Mouse (Mus musculus) forebrain, embryonic 11.5 days (tissue): ENCODE results near the gene Gzmm. TPM values are rescaled to one million over a fixed set of nuclear protein-coding genes. Genes with fewer than 3 reads are reported as not detected.

Experiments used
- ATAC-seq: fragments of 200-750 bp; cut with Nextera tagmentation; replicated peaks from 2 replicates; pipeline ENCODE4 v1.8.0; 2017; ENCODE audit warnings: moderate TSS enrichment; ENCODE audit not compliant: low FRiP score
- DNase-seq: peaks from one replicate; pipeline ENCODE4 v3.0.0-alpha.2; 2017; ENCODE audit warnings: low spot score
- H3K27ac ChIP-seq: fragments of 300-500 bp; sonication (generic); 2 replicates; pipeline ENCODE4 v1.5.1; 2014; ENCODE audit warnings: low read depth, low read length
- H3K27me3 ChIP-seq: fragments of 300-500 bp; sonication (generic); 2 replicates; pipeline ENCODE4 v1.6.1; 2014; ENCODE audit warnings: mild to moderate bottlenecking, low read length, mixed read lengths; ENCODE audit not compliant: control insufficient read depth, insufficient read depth
- H3K36me3 ChIP-seq: fragments of 300-500 bp; sonication (generic); 2 replicates; pipeline ENCODE4 v1.6.1; 2014; ENCODE audit warnings: mild to moderate bottlenecking, low read length, moderate library complexity, mixed read lengths; ENCODE audit not compliant: control insufficient read depth, insufficient read depth
- H3K4me1 ChIP-seq: fragments of 300-500 bp; sonication (generic); replicated peaks from 2 replicates; pipeline ENCODE4 v1.6.1; 2014; ENCODE audit warnings: low read length, mixed read lengths; ENCODE audit not compliant: control insufficient read depth, insufficient read depth
- H3K4me2 ChIP-seq: fragments of 300-500 bp; sonication (generic); 2 replicates; pipeline ENCODE4 v1.6.1; 2014; ENCODE audit warnings: low read depth, mild to moderate bottlenecking, low read length, moderate library complexity, mixed read lengths; ENCODE audit not compliant: severe bottlenecking
- H3K4me3 ChIP-seq: fragments of 300-500 bp; sonication (generic); 2 replicates; pipeline ENCODE4 v1.5.1; 2014; ENCODE audit warnings: low read depth, low read length
- H3K9ac ChIP-seq: fragments of 300-500 bp; sonication (generic); 2 replicates; pipeline ENCODE4 v1.6.1; 2014; ENCODE audit warnings: low read length
- H3K9me3 ChIP-seq: fragments of 300-500 bp; sonication (generic); 2 replicates; pipeline ENCODE4 v1.6.1; 2016; ENCODE audit warnings: low read length, mixed read lengths; ENCODE audit not compliant: control insufficient read depth
- WGBS: fragments of 180-500 bp; shearing (Covaris S2); extraction: QIAGEN DNeasy Blood & Tissue Kit; methylation state at CpG from one replicate; pipeline ENCODE4 v1.1.7; 2014; 5-methylcytosine and 5-hydroxymethylcytosine counted together
- polyA plus RNA-seq: library from polyadenylated mRNA; unstranded; fragments of >200 nt; fragmentation: Nextera tagmentation; extraction: Ambion mirVana; gene quantifications from 2 replicates; pipeline ENCODE4 v1.2.1, GENCODE M21; 2014

Gzmm gene
- polyA plus RNA-seq, 1 experiment from 2014 or later = 0.81 TPM

- H3K36me3 ChIP-seq = peaks cover 34% of the 10 kb centered on the region
- H3K9ac ChIP-seq = no peak overlapping the region
- H3K27ac ChIP-seq = no peak overlapping the region
- DNase-seq (no peak), ATAC-seq (no peak)
- no peak overlapping the region for H3K4me3 ChIP-seq
- H3K4me2 ChIP-seq = no peak overlapping the region
- 27% methylated on average over 50 of the region's 52 CpGs for WGBS
- peaks cover 2% of the 10 kb centered on the region; the same call in 1 of the 2 replicates for H3K27me3 ChIP-seq
- no peaks in the 10 kb centered on the region for H3K4me1 ChIP-seq
- peaks cover 7% of the 10 kb centered on the region; the same call in 1 of the 2 replicates for H3K9me3 ChIP-seq
These were observed 46.5 kb downstream of the Gzmm start for GRCm38 (mm10) chr10:79735361-79735760.

- H3K9me3 ChIP-seq = peaks cover 7% of the 10 kb centered on the region; the same call in 1 of the 2 replicates
- ATAC-seq = no peak
- WGBS = 94% methylated on average over 14 of the region's 14 CpGs
These were observed 47.9 kb downstream of the Gzmm start for GRCm38 (mm10) chr10:79736706-79737105.

GRCm38 (mm10) chr10:79738259-79738658 lies 49.4 kb downstream of the Gzmm start:
- H3K4me2 ChIP-seq = no peak overlapping the region
- ATAC-seq (no peak), DNase-seq (no peak)
- no peak overlapping the region for H3K27ac ChIP-seq
- no peaks in the 10 kb centered on the region for H3K4me1 ChIP-seq
- peaks cover 7% of the 10 kb centered on the region; the same call in 1 of the 2 replicates for H3K9me3 ChIP-seq
- whole genome bisulfite sequencing = 84% methylated on average over 10 of the region's 10 CpGs
- peaks cover 40% of the 10 kb centered on the region for H3K36me3 ChIP-seq
- H3K9ac ChIP-seq = no peak overlapping the region
- no peak overlapping the region for H3K4me3 ChIP-seq
- H3K27me3 ChIP-seq = peaks cover 2% of the 10 kb centered on the region; the same call in 1 of the 2 replicates

More at GRCm38 (mm10) chr10:79736706-79737105, 47.9 kb downstream of the Gzmm start:
- peaks cover 40% of the 10 kb centered on the region for H3K36me3 ChIP-seq
- H3K27me3 ChIP-seq = peaks cover 2% of the 10 kb centered on the region; the same call in 1 of the 2 replicates
- H3K9ac ChIP-seq = no peak overlapping the region
- no peaks in the 10 kb centered on the region for H3K4me1 ChIP-seq
- H3K4me2 ChIP-seq = no peak overlapping the region
- H3K27ac ChIP-seq = no peak overlapping the region
- no peak for DNase-seq
- H3K4me3 ChIP-seq = no peak overlapping the region

GRCm38 (mm10) chr10:79739234-79739633 lies 50.4 kb downstream of the Gzmm start:
- no peaks in the 10 kb centered on the region for H3K4me1 ChIP-seq
- no peak overlapping the region for H3K4me3 ChIP-seq
- H3K9me3 ChIP-seq = peaks cover 7% of the 10 kb centered on the region; the same call in 1 of the 2 replicates
- H3K27me3 ChIP-seq = peaks cover 2% of the 10 kb centered on the region; the same call in 1 of the 2 replicates
- DNase-seq (no peak), ATAC-seq (no peak)
- H3K36me3 ChIP-seq = peaks cover 40% of the 10 kb centered on the region
- WGBS = 96% methylated on average over 28 of the region's 28 CpGs
- H3K27ac ChIP-seq = no peak overlapping the region
- H3K4me2 ChIP-seq = no peak overlapping the region
- no peak overlapping the region for H3K9ac ChIP-seq

- Histone ChIP-seq H3K9me3 (peaks cover 7% of the 10 kb centered on the region; the same call in 1 of the 2 replicates), H3K27ac (no peak overlapping the region), H3K4me3 (no peak overlapping the region), H3K4me1 (peaks cover 4% of the 10 kb centered on the region; the same call in 1 of the 2 replicates), H3K4me2 (no peak overlapping the region), H3K9ac (no peak overlapping the region), H3K36me3 (peaks cover 40% of the 10 kb centered on the region), H3K27me3 (no peaks in the 10 kb centered on the region)
- DNase-seq = no peak
- WGBS = 64% methylated on average over 11 of the region's 11 CpGs
- ATAC-seq = no peak
These were observed 52.0 kb downstream of the Gzmm start for GRCm38 (mm10) chr10:79740863-79741262.

- H3K4me2 ChIP-seq = no peak overlapping the region
- peaks cover 7% of the 10 kb centered on the region; the same call in 1 of the 2 replicates for H3K9me3 ChIP-seq
- no peaks in the 10 kb centered on the region for H3K27me3 ChIP-seq
- no peak overlapping the region for H3K4me3 ChIP-seq
- H3K36me3 ChIP-seq = peaks cover 26% of the 10 kb centered on the region
- WGBS = 94% methylated on average over 11 of the region's 11 CpGs
- no peak for ATAC-seq
- H3K9ac ChIP-seq = no peak overlapping the region
- no peak for DNase-seq
- peaks cover 4% of the 10 kb centered on the region; the same call in 1 of the 2 replicates for H3K4me1 ChIP-seq
- H3K27ac ChIP-seq = no peak overlapping the region
These were observed 54.3 kb downstream of the Gzmm start for GRCm38 (mm10) chr10:79743161-79743560.

GRCm38 (mm10) chr10:79743650-79744365 lies 55.0 kb downstream of the Gzmm start:
- H3K4me1 ChIP-seq = peaks cover 4% of the 10 kb centered on the region; the same call in 1 of the 2 replicates
- H3K27me3 ChIP-seq = no peaks in the 10 kb centered on the region
- H3K36me3 ChIP-seq = peaks cover 21% of the 10 kb centered on the region
- no peak overlapping the region for H3K4me2 ChIP-seq
- peaks cover 6% of the 10 kb centered on the region; the same call in 1 of the 2 replicates for H3K9me3 ChIP-seq
- DNase-seq (no peak), ATAC-seq (no peak)
- no peak overlapping the region for H3K4me3 ChIP-seq
- H3K9ac ChIP-seq = no peak overlapping the region
- whole genome bisulfite sequencing = 94% methylated on average over 15 of the region's 15 CpGs
- no peak overlapping the region for H3K27ac ChIP-seq
